8 mouse cellular contexts compared by ENCODE assay signal in genomic region chr5:142498964-142499363, GRCm38 (mm10). TPM values are rescaled to one million over a fixed set of nuclear protein-coding genes. Genes with fewer than 3 reads are reported as not detected.
A peak's percentile ranks its signal among the peaks of the same experiment; 100 is the strongest.
DNase-seq lines count a peak whose midpoint lies in the region; ATAC-seq and TF ChIP-seq lines count a peak whose summit lies in the region.

No protein-coding gene starts in this region.

- no peaks in the 10 kb centered on the region for H3K36me3 ChIP-seq in midbrain, embryonic 10.5 days
- no peaks in the 10 kb centered on the region for H3K36me3 ChIP-seq in midbrain, embryonic 13.5 days

- no peaks in the 10 kb centered on the region for H3K9me3 ChIP-seq in midbrain, embryonic 10.5 days (replicated peaks)
- no peaks in the 10 kb centered on the region for H3K9me3 ChIP-seq in midbrain, embryonic 13.5 days

- H3K27ac ChIP-seq in midbrain, embryonic 10.5 days (replicated peaks): no peak overlapping the region
- H3K27ac ChIP-seq in midbrain, embryonic 13.5 days: no peak overlapping the region
- no peak overlapping the region for H3K27ac ChIP-seq in bone marrow, adult 2 months (ENCODE audit: control insufficient read depth, insufficient read depth, low read depth, low read length, poor library complexity)

- peaks cover 18% of the 10 kb centered on the region for H3K4me1 ChIP-seq in midbrain, embryonic 10.5 days
- peaks cover 10% of the 10 kb centered on the region; the same call in 1 of the 2 replicates for H3K4me1 ChIP-seq in midbrain, embryonic 13.5 days (replicated peaks)
- no peaks in the 10 kb centered on the region for H3K4me1 ChIP-seq in bone marrow, adult 2 months (ENCODE audit: control insufficient read depth, insufficient read depth, low read length)

- no peak overlapping the region for H3K9ac ChIP-seq in midbrain, embryonic 13.5 days (replicated peaks)

- no peak for TF ChIP-seq POLR2A in bone marrow, adult 2 months (IDR thresholded peaks at IDR 0.05; ENCODE audit: borderline replicate concordance, control insufficient read depth, low read depth, low read length)

- DNase-seq in gastrocnemius, postnatal 10 days: peak; percentile 38
- DNase-seq in gastrocnemius, postnatal 14 days: no peak
- peak; percentile 47 for DNase-seq in midbrain, embryonic 10.5 days (ENCODE audit: low spot score)
- DNase-seq in retina, postnatal 1 day: peak; percentile 76
- no peak for DNase-seq in adrenal gland, adult 18-20 months (ENCODE audit: low spot score in 2 of 2)

- H3K27me3 ChIP-seq in midbrain, embryonic 10.5 days (ENCODE audit: low read depth, poor library complexity, severe bottlenecking): no peaks in the 10 kb centered on the region; the same call in 1 of the 2 replicates
- no peaks in the 10 kb centered on the region for H3K27me3 ChIP-seq in midbrain, embryonic 13.5 days

- peak; percentile 32; the same call in 1 of the 2 replicates for TF ChIP-seq CTCF in bone marrow, adult 2 months (IDR thresholded peaks at IDR 0.05; ENCODE audit: control insufficient read depth, insufficient read depth, low read length)

- no peak for ATAC-seq in midbrain, embryonic 13.5 days
- ATAC-seq in granulocyte monocyte progenitor cell, adult 5-6 weeks (replicated peaks; ENCODE audit: poor library complexity, severe bottlenecking): peak; percentile 77

- no peak overlapping the region for H3K4me2 ChIP-seq in midbrain, embryonic 13.5 days (replicated peaks)

- intact Hi-C loops in gastrocnemius, postnatal 14 days (cut with DNase I; ENCODE audit: low total_unique reads): no loop called here

- 27% methylated on average over 3 of the region's 3 CpGs for WGBS in midbrain, embryonic 10.5 days
- 29% methylated on average over 3 of the region's 3 CpGs for WGBS in midbrain, embryonic 13.5 days
- 26% methylated on average over 3 of the region's 3 CpGs for WGBS in bone marrow, adult 2 months

- no peak overlapping the region for H3K4me3 ChIP-seq in midbrain, embryonic 10.5 days
- H3K4me3 ChIP-seq in midbrain, embryonic 13.5 days (replicated peaks): no peak overlapping the region
- H3K4me3 ChIP-seq in bone marrow, adult 2 months (replicated peaks; ENCODE audit: control insufficient read depth, low read depth, low read length): no peak overlapping the region

RNA-seq across cellular contexts. Expression of gene Papolb, which starts 30.9 kb away (rescaled TPM):
- under 1 TPM; 0.18 to 0.19 TPM for total RNA-seq in gastrocnemius, postnatal 10 days (2021)
- under 1 TPM; 0.10 to 0.18 TPM for total RNA-seq in gastrocnemius, postnatal 14 days (2021)
- polyA plus RNA-seq in midbrain, embryonic 10.5 days (2016; fragmentation: Nextera tagmentation; extraction: Ambion mirVana): 0.15 and 0.20 TPM in 2 replicates
- 0.12 and 0.21 TPM in 2 replicates for polyA plus RNA-seq in midbrain, embryonic 13.5 days (2015; fragmentation: Nextera tagmentation; extraction: Ambion mirVana)
- polyA plus RNA-seq in bone marrow, adult 2 months (2011; ENCODE audit: insufficient read depth, insufficient read length, low replicate concordance, missing spikeins): not detected in 2 replicates
- not detected in 2 replicates for total RNA-seq in granulocyte monocyte progenitor cell, adult 5-6 weeks (2014; fragmentation: Nextera tagmentation)
- not detected in 2 replicates for total RNA-seq in granulocyte monocyte progenitor cell, adult 5-6 weeks (2017)
- under 1 TPM; 0.10 TPM for total RNA-seq in adrenal gland, adult 18-20 months (2021)

RNA-seq across cellular contexts. Expression of gene Ap5z1, which starts 35.2 kb away (rescaled TPM):
- 1 to 10 TPM; 4.3 to 4.8 TPM for total RNA-seq in gastrocnemius, postnatal 10 days (2021)
- 1 to 10 TPM; 3.4 to 3.9 TPM for total RNA-seq in gastrocnemius, postnatal 14 days (2021)
- polyA plus RNA-seq in midbrain, embryonic 10.5 days (2016; fragmentation: Nextera tagmentation; extraction: Ambion mirVana): 12.3 and 14.6 TPM in 2 replicates
- 14.3 and 14.8 TPM in 2 replicates for polyA plus RNA-seq in midbrain, embryonic 13.5 days (2015; fragmentation: Nextera tagmentation; extraction: Ambion mirVana)
- 16.5 and 22.8 TPM in 2 replicates for polyA plus RNA-seq in bone marrow, adult 2 months (2011; ENCODE audit: insufficient read depth, insufficient read length, low replicate concordance, missing spikeins)
- total RNA-seq in granulocyte monocyte progenitor cell, adult 5-6 weeks (2014; fragmentation: Nextera tagmentation): 18.2 and 23.9 TPM in 2 replicates
- 5.7 and 6.3 TPM in 2 replicates for total RNA-seq in granulocyte monocyte progenitor cell, adult 5-6 weeks (2017)
- 10 to 100 TPM; 15.4 to 18.1 TPM for total RNA-seq in adrenal gland, adult 18-20 months (2021)

RNA-seq across cellular contexts. Expression of gene Radil, which starts 51.9 kb away (rescaled TPM):
- 1 to 10 TPM; 2.7 to 2.9 TPM for total RNA-seq in gastrocnemius, postnatal 10 days (2021)
- total RNA-seq in gastrocnemius, postnatal 14 days (2021): 1 to 10 TPM; 2.3 to 2.4 TPM
- polyA plus RNA-seq in midbrain, embryonic 10.5 days (2016; fragmentation: Nextera tagmentation; extraction: Ambion mirVana): 4.9 and 6.1 TPM in 2 replicates
- 10.6 and 12.5 TPM in 2 replicates for polyA plus RNA-seq in midbrain, embryonic 13.5 days (2015; fragmentation: Nextera tagmentation; extraction: Ambion mirVana)
- 2.2 TPM in 1 of 2 replicates, not detected in the other for polyA plus RNA-seq in bone marrow, adult 2 months (2011; ENCODE audit: insufficient read depth, insufficient read length, low replicate concordance, missing spikeins)
- not detected in 2 replicates for total RNA-seq in granulocyte monocyte progenitor cell, adult 5-6 weeks (2014; fragmentation: Nextera tagmentation)
- not detected in 2 replicates for total RNA-seq in granulocyte monocyte progenitor cell, adult 5-6 weeks (2017)
- 1 to 10 TPM; 3.4 to 5.4 TPM for total RNA-seq in adrenal gland, adult 18-20 months (2021)

Comparison
In these comparisons a context has a peak if more than half of its experiments do, and no peak if none do; other contexts are left out.
1. DNase-seq: peak in gastrocnemius, postnatal 10 days (single experiment), midbrain, embryonic 10.5 days (single experiment) and retina, postnatal 1 day (single experiment); none in gastrocnemius, postnatal 14 days (single experiment) and adrenal gland, adult 18-20 months (0 of 2).